Mouse (Mus musculus) liver, embryonic 11.5 days (tissue): ENCODE results near the gene Krtap19-1. TPM values are rescaled to one million over a fixed set of nuclear protein-coding genes. Genes with fewer than 3 reads are reported as not detected.

Experiments
- ATAC-seq: fragments of 200-750 bp; cut with Nextera tagmentation; replicated peaks from 2 replicates; pipeline ENCODE4 v1.8.0; 2017; ENCODE audit warnings: moderate number of reproducible peaks, mild to moderate bottlenecking, moderate TSS enrichment, moderate library complexity; ENCODE audit not compliant: low FRiP score
- DNase-seq: peaks from one replicate; pipeline ENCODE4 v3.0.0-alpha.2; 2017; ENCODE audit warnings: low spot score
- H3K27ac ChIP-seq: fragments of 300-500 bp; sonication (generic); 2 replicates; pipeline ENCODE4 v1.5.1; 2014; ENCODE audit warnings: mild to moderate bottlenecking, low read depth, low read length, control low read depth
- H3K27me3 ChIP-seq: fragments of 300-500 bp; sonication (generic); replicated peaks from 2 replicates; pipeline ENCODE4 v1.6.1; 2014; ENCODE audit warnings: low read length, mixed read lengths; ENCODE audit not compliant: control insufficient read depth, insufficient read depth
- H3K36me3 ChIP-seq: fragments of 300-500 bp; sonication (generic); 2 replicates; pipeline ENCODE4 v1.6.1; 2014; ENCODE audit warnings: mild to moderate bottlenecking, low read length, moderate library complexity, mixed read lengths; ENCODE audit not compliant: control insufficient read depth, insufficient read depth
- H3K4me1 ChIP-seq: fragments of 300-500 bp; sonication (generic); replicated peaks from 2 replicates; pipeline ENCODE4 v1.6.1; 2014; ENCODE audit warnings: low read length, mixed read lengths; ENCODE audit not compliant: control insufficient read depth, insufficient read depth
- H3K4me2 ChIP-seq: fragments of 300-500 bp; sonication (generic); 2 replicates; pipeline ENCODE4 v1.6.1; 2014; ENCODE audit warnings: mild to moderate bottlenecking, control low read depth, moderate library complexity
- H3K4me3 ChIP-seq: fragments of 300-500 bp; sonication (generic); 2 replicates; pipeline ENCODE4 v1.5.1; 2014; ENCODE audit warnings: low read depth, low read length, control low read depth
- H3K9ac ChIP-seq: fragments of 300-500 bp; sonication (generic); 2 replicates; pipeline ENCODE4 v1.6.1; 2014; ENCODE audit warnings: low read depth, low read length, control low read depth
- H3K9me3 ChIP-seq: fragments of 300-500 bp; sonication (generic); 2 replicates; pipeline ENCODE4 v1.6.1; 2016; ENCODE audit warnings: low read length, inconsistent platforms, mixed read lengths; ENCODE audit not compliant: control insufficient read depth
- WGBS: fragments of 180-500 bp; shearing (Covaris S2); extraction: QIAGEN DNeasy Blood & Tissue Kit; methylation state at CpG from one replicate; pipeline ENCODE4 v1.1.7; 2014; 5-methylcytosine and 5-hydroxymethylcytosine counted together
- polyA plus RNA-seq: library from polyadenylated mRNA; unstranded; fragments of >200 nt; fragmentation: Nextera tagmentation; extraction: Ambion mirVana; gene quantifications from 2 replicates; pipeline ENCODE4 v1.2.1, GENCODE M21; 2014

Gene Krtap19-1
- polyA plus RNA-seq = not detected in 2 replicates

GRCm38 (mm10) chr16:88869311-88869710 lies at the start of gene Krtap19-1:
TSS of gene Krtap19-1 (minus strand) at chr16:88869411.
- ATAC-seq (no peak), DNase-seq (no peak)
- Histone ChIP-seq H3K4me2 (no peak within 1 kb of the TSS), H3K4me3 (no peak within 1 kb of the TSS), H3K4me1 (no peaks in the 10 kb centered on the region), H3K9me3 (no peaks in the 10 kb centered on the region), H3K27me3 (no peaks in the 10 kb centered on the region), H3K27ac (no peak within 1 kb of the TSS), H3K9ac (no peak within 1 kb of the TSS), H3K36me3 (no peaks in the 10 kb centered on the region)
- 76% methylated on average over 6 of the region's 6 CpGs for WGBS

- no peak within 1 kb of the TSS for H3K9ac ChIP-seq
- no peaks in the 10 kb centered on the region for H3K27me3 ChIP-seq
- H3K36me3 ChIP-seq = no peaks in the 10 kb centered on the region
- H3K27ac ChIP-seq = no peak within 1 kb of the TSS
- H3K4me2 ChIP-seq = no peak within 1 kb of the TSS
- no peak within 1 kb of the TSS for H3K4me3 ChIP-seq
- DNase-seq = no peak
- WGBS = 88% methylated on average over 6 of the region's 6 CpGs
- no peaks in the 10 kb centered on the region for H3K4me1 ChIP-seq
- no peak for ATAC-seq
- no peaks in the 10 kb centered on the region; the same call in 1 of the 2 replicates for H3K9me3 ChIP-seq
These were observed 27.1 kb upstream of the Krtap19-1 start, which contains the start of gene Krtap19-5 for GRCm38 (mm10) chr16:88896357-88896756. TSS of gene Krtap19-5 (minus strand) at chr16:88896457.

GRCm38 (mm10) chr16:88886870-88887269 lies 17.7 kb upstream of the Krtap19-1 start:
- Histone ChIP-seq H3K9me3 (no peaks in the 10 kb centered on the region), H3K36me3 (no peaks in the 10 kb centered on the region), H3K4me1 (no peaks in the 10 kb centered on the region), H3K27ac (no peak overlapping the region), H3K27me3 (no peaks in the 10 kb centered on the region), H3K4me3 (no peak overlapping the region), H3K4me2 (no peak overlapping the region), H3K9ac (no peak overlapping the region)
- ATAC-seq (no peak), DNase-seq (no peak)
- 80% methylated on average over 6 of the region's 6 CpGs for WGBS

GRCm38 (mm10) chr16:88884989-88885388 lies 15.8 kb upstream of the Krtap19-1 start, which contains the start of gene Krtap19-4:
TSS of gene Krtap19-4 (minus strand) at chr16:88885089.
- ATAC-seq (no peak), DNase-seq (no peak)
- no peak within 1 kb of the TSS for H3K4me3 ChIP-seq
- H3K9ac ChIP-seq = no peak within 1 kb of the TSS
- H3K9me3 ChIP-seq = no peaks in the 10 kb centered on the region
- no peaks in the 10 kb centered on the region for H3K36me3 ChIP-seq
- H3K4me1 ChIP-seq = no peaks in the 10 kb centered on the region
- no peaks in the 10 kb centered on the region for H3K27me3 ChIP-seq
- no peak within 1 kb of the TSS for H3K27ac ChIP-seq
- no peak within 1 kb of the TSS for H3K4me2 ChIP-seq
- WGBS = 81% methylated on average over 5 of the region's 5 CpGs

GRCm38 (mm10) chr16:88877938-88878337 lies 8.7 kb upstream of the Krtap19-1 start, which contains the start of gene Krtap19-3:
TSS of gene Krtap19-3 (minus strand) at chr16:88878038.
- ATAC-seq (no peak), DNase-seq (no peak)
- H3K4me2 ChIP-seq = no peak within 1 kb of the TSS
- no peak within 1 kb of the TSS for H3K4me3 ChIP-seq
- H3K27me3 ChIP-seq = no peaks in the 10 kb centered on the region
- WGBS = 78% methylated on average over 2 of the region's 2 CpGs
- no peak within 1 kb of the TSS for H3K27ac ChIP-seq
- H3K9ac ChIP-seq = no peak within 1 kb of the TSS
- no peaks in the 10 kb centered on the region for H3K4me1 ChIP-seq
- no peaks in the 10 kb centered on the region for H3K9me3 ChIP-seq
- H3K36me3 ChIP-seq = no peaks in the 10 kb centered on the region

GRCm38 (mm10) chr16:88874169-88874568 lies 5.0 kb upstream of the Krtap19-1 start, which contains the start of gene Krtap19-2:
TSS of gene Krtap19-2 (minus strand) at chr16:88874269.
- Histone ChIP-seq H3K4me2 (no peak within 1 kb of the TSS), H3K4me3 (no peak within 1 kb of the TSS), H3K4me1 (no peaks in the 10 kb centered on the region), H3K9me3 (no peaks in the 10 kb centered on the region), H3K27me3 (no peaks in the 10 kb centered on the region), H3K9ac (no peak within 1 kb of the TSS), H3K36me3 (no peaks in the 10 kb centered on the region), H3K27ac (no peak within 1 kb of the TSS)
- ATAC-seq (no peak), DNase-seq (no peak)
- 92% methylated on average over 3 of the region's 3 CpGs for WGBS

GRCm38 (mm10) chr16:88864887-88865407 lies 4.3 kb downstream of the Krtap19-1 start:
- H3K9me3 ChIP-seq = no peaks in the 10 kb centered on the region
- 80% methylated on average over 4 of the region's 4 CpGs for WGBS
- H3K4me2 ChIP-seq = no peak overlapping the region
- H3K4me3 ChIP-seq = no peak overlapping the region
- no peak overlapping the region for H3K9ac ChIP-seq
- H3K27ac ChIP-seq = no peak overlapping the region
- H3K27me3 ChIP-seq = no peaks in the 10 kb centered on the region
- ATAC-seq (no peak), DNase-seq (no peak)
- H3K36me3 ChIP-seq = no peaks in the 10 kb centered on the region
- no peaks in the 10 kb centered on the region for H3K4me1 ChIP-seq

- no peak overlapping the region for H3K4me2 ChIP-seq
- H3K9ac ChIP-seq = no peak overlapping the region
- H3K27ac ChIP-seq = no peak overlapping the region
- H3K4me1 ChIP-seq = no peaks in the 10 kb centered on the region
- no peaks in the 10 kb centered on the region for H3K27me3 ChIP-seq
- H3K36me3 ChIP-seq = no peaks in the 10 kb centered on the region
- H3K9me3 ChIP-seq = no peaks in the 10 kb centered on the region
- ATAC-seq (no peak), DNase-seq (no peak)
- 20% methylated on average over 5 of the region's 5 CpGs for WGBS
- no peak overlapping the region for H3K4me3 ChIP-seq
These were observed 17.8 kb downstream of the Krtap19-1 start for GRCm38 (mm10) chr16:88851450-88851849.

GRCm38 (mm10) chr16:88848558-88848957 lies 20.7 kb downstream of the Krtap19-1 start:
- H3K4me2 ChIP-seq = no peak overlapping the region
- no peak for DNase-seq
- H3K36me3 ChIP-seq = no peaks in the 10 kb centered on the region
- H3K27ac ChIP-seq = no peak overlapping the region
- ATAC-seq = no peak
- no peak overlapping the region for H3K9ac ChIP-seq
- H3K4me3 ChIP-seq = no peak overlapping the region
- WGBS = 79% methylated on average over 4 of the region's 4 CpGs
- H3K27me3 ChIP-seq = no peaks in the 10 kb centered on the region
- no peaks in the 10 kb centered on the region for H3K4me1 ChIP-seq
- no peaks in the 10 kb centered on the region for H3K9me3 ChIP-seq
